Mouse (Mus musculus) mouse trophoblast stem cell (cell line): ENCODE results near the gene Gm21748.
"Not testable (repeated sequence)": the region's sequence is repeated elsewhere in the genome, so short reads cannot be mapped to it uniquely, and the experiment has no call there.

Source experiments
- in situ Hi-C, 2 experiments: fragments of 300-500 bp; cut with MseI, MboI; formaldehyde crosslinking; loops; 2 replicates in 1 of 2; 3 replicates in 1 of 2; pipeline ENCODE4 v1.15.1; 2025

Gene Gm21748

DNA sequence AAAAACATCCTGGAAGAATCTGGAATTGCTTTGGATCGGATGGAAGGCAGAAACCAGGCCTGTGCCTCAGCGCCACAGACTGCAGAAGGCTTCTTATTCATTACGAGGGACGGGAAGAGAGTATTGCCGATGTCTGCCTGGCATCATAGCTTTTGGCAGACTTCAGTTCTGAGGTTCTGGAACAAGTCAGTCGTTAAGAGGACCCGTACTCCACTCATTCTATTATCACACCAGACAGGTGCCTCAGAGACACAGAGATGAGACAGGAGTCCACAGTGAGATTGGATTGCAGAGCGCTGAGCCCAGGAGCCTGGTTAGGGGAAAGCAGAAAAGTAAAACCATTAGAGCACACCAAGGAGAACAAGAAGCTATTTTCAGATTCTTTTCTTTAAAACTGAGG is at the start of gene Gm21748:
TSS of gene Gm21748 (minus strand) at position 101 of the 400 bp plus-strand sequence.
- in situ Hi-C loops, result not testable (repeated sequence)
